Mouse (Mus musculus) small intestine, adult 2 months (tissue): ENCODE data around the gene Map4k2.

ENCODE experiments used
- CTCF ChIP-seq: fragments of 200-500 bp; IDR thresholded peaks from 2 replicates; pipeline ENCODE4 v1.5.1; 2012; ENCODE audit warnings: low read depth, mild to moderate bottlenecking, control low read depth, inconsistent platforms, low read length, moderate library complexity, mixed read lengths; ENCODE audit not compliant: insufficient replicate concordance, insufficient read length; ENCODE audit errors: extremely low read depth
- POLR2A ChIP-seq: fragments of 200-500 bp; IDR thresholded peaks from 2 replicates; pipeline ENCODE4 v1.6.1; 2012; ENCODE audit warnings: low read depth, mild to moderate bottlenecking, control low read depth, inconsistent platforms, low read length, moderate library complexity

DNA sequence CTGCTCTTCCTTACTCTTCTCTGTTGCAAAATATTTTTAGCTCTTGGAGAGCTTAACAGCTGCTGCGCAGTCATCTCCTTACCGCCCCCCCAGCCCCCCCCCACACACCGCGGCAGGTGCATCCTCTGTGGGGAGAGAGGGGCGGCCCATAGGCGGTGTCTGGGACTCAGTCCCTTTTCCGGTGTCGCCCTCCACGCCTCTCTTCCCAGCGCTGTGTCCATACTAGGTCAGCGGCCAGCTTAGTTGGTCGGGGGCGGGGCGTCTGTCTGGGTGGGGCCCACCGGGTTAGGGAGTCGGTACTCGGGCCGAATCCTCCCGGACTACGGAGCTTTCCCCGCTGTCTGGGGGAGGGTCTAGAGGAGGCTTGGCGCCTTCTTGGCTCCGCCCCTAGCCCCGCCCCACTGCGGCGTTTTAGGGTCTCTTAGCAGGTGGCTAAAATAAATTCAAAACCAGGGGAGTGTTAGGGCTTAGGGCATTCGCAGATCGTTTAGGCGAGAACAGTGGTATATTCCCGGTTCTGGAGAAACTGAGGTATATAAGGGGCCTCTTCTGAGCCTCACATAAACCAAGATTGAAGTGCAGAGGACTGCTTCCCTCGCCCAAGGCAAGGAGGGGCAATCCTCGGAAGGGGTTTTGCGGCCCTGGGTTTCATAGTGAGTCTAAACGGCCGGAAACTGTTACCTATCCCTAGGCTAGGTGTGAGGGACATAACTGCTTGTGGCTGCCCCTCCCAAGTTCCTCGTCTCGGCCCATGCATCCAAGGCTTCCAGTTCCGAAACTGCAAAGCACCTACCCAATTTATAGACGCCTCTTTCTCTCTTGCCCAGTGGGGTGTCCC lies 57.7 kb downstream of the Map4k2 start:
- no peak for TF ChIP-seq POLR2A
- TF ChIP-seq CTCF = no peak
